Mouse (Mus musculus): ENCODE measurements around the gene Plxnc1. TPM values are rescaled to one million over a fixed set of nuclear protein-coding genes. Genes with fewer than 3 reads are reported as not detected.

Plxnc1 gene
- polyA plus RNA-seq, 1 experiment from 2014 or later: 6.7 TPM

DNA sequence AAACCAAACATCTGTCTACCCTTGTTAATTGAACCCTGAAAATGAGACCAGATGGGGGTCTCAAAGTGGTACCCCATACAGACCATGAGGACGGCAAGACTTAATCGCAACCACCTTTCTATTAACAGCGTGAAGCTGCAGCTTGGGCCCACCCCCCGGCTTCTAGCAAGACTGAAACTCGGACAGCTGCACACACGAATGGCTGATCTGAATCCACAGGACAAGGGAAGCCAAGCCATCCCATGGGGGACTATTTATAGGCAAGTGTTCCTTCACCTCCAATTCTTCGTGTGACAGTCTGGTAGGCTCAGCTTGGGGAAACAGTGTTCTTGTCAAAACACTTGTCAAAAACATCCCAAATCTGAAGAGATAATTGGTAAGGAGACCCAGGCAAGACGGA is 24.1 kb downstream of the Plxnc1 start:
- H3K4me1 ChIP-seq (replicated peaks): peaks cover 30% of the 10 kb centered on the region
- WGBS: 71% methylated on average over 8 of the region's 8 CpGs
- H3K27ac ChIP-seq (ENCODE audit: poor library complexity, severe bottlenecking): no peak overlapping the region
- H3K36me3 ChIP-seq: no peaks in the 10 kb centered on the region
- no peak overlapping the region for H3K4me3 ChIP-seq
- H3K9me3 ChIP-seq (replicated peaks): no peaks in the 10 kb centered on the region
- no peak for ATAC-seq (ENCODE audit: insufficient number of reproducible peaks, low FRiP score)
- H3K4me2 ChIP-seq: no peak overlapping the region
- no peak overlapping the region for H3K9ac ChIP-seq
- H3K27me3 ChIP-seq (replicated peaks): no peaks in the 10 kb centered on the region

DNA sequence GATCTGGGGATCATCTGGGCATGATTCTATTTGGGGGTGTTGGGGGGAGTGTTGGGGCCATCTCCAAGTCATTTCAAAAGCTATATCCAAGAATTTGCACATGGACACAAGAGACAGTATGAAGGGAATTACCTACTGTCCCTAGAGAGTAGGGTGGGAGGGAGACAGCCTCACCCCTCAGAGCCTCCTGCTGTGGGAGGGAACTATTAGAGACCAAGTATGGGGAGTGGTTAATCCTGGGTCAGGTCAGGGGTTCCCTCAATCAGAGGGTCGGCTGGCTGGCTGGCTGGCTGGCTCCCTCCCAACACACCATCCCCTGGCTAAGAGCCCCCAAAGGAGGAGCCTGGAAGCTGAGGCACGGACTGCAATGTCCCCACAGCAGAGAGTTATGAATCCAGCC is 24.7 kb downstream of the Plxnc1 start:
- Histone ChIP-seq H3K4me3 (no peak overlapping the region), H3K27ac (ENCODE audit: poor library complexity, severe bottlenecking) (no peak overlapping the region), H3K9ac (no peak overlapping the region), H3K36me3 (no peaks in the 10 kb centered on the region), H3K9me3 (replicated peaks) (no peaks in the 10 kb centered on the region), H3K4me1 (replicated peaks) (peaks cover 30% of the 10 kb centered on the region), H3K4me2 (peak overlapping the region; percentile 50), H3K27me3 (replicated peaks) (no peaks in the 10 kb centered on the region)
- WGBS: 55% methylated on average over 2 of the region's 2 CpGs
- no peak for ATAC-seq (ENCODE audit: insufficient number of reproducible peaks, low FRiP score)

DNA sequence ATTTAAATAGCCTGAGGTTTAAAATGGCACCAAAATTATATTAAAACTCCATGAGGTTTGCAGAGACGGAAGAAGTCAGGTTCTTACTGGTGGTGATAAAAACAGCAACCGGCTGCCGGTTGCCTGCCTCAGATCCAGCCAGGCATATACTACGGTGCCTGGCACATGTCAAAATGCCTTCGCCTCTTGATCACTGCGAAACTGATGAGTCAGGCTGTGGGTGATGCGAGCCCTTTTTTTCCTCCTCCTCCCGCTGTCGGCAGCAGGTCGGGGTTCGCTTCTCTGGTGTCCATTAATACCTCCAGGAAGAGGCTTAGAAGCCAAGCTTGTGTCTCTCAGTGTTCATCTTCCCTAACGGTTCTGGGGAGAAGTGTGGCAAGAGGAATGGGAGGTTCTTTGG is 25.1 kb downstream of the Plxnc1 start:
- H3K27me3 ChIP-seq (replicated peaks): no peaks in the 10 kb centered on the region
- 28% methylated on average over 12 of the region's 12 CpGs for WGBS
- H3K36me3 ChIP-seq: no peaks in the 10 kb centered on the region
- peak overlapping the region; percentile 50 for H3K4me2 ChIP-seq
- no peak overlapping the region for H3K27ac ChIP-seq (ENCODE audit: poor library complexity, severe bottlenecking)
- ATAC-seq (ENCODE audit: insufficient number of reproducible peaks, low FRiP score): no peak
- no peak overlapping the region for H3K4me3 ChIP-seq
- H3K4me1 ChIP-seq (replicated peaks): peaks cover 30% of the 10 kb centered on the region
- no peaks in the 10 kb centered on the region for H3K9me3 ChIP-seq (replicated peaks)
- H3K9ac ChIP-seq: no peak overlapping the region

GRCm38 (mm10) chr10:94918618-94919017 is 26.0 kb downstream of the Plxnc1 start:
- Histone ChIP-seq H3K4me2 (no peak overlapping the region), H3K9ac (no peak overlapping the region), H3K4me3 (no peak overlapping the region), H3K36me3 (no peaks in the 10 kb centered on the region), H3K27me3 (replicated peaks) (no peaks in the 10 kb centered on the region), H3K27ac (ENCODE audit: poor library complexity, severe bottlenecking) (no peak overlapping the region), H3K4me1 (replicated peaks) (peaks cover 30% of the 10 kb centered on the region), H3K9me3 (replicated peaks) (no peaks in the 10 kb centered on the region)
- no peak for ATAC-seq (ENCODE audit: insufficient number of reproducible peaks, low FRiP score)
- WGBS: 83% methylated on average over 7 of the region's 7 CpGs

- WGBS: 60% methylated on average over 2 of the region's 2 CpGs
- ATAC-seq (ENCODE audit: insufficient number of reproducible peaks, low FRiP score): no peak
- H3K4me1 ChIP-seq (replicated peaks): peaks cover 29% of the 10 kb centered on the region
These were observed 26.6 kb downstream of the Plxnc1 start for GRCm38 (mm10) chr10:94917990-94918389.

GRCm38 (mm10) chr10:94917354-94917753 is 27.3 kb downstream of the Plxnc1 start:
- H3K27ac ChIP-seq (ENCODE audit: poor library complexity, severe bottlenecking): no peak overlapping the region
- peaks cover 23% of the 10 kb centered on the region for H3K4me1 ChIP-seq (replicated peaks)
- H3K4me3 ChIP-seq: no peak overlapping the region
- ATAC-seq (ENCODE audit: insufficient number of reproducible peaks, low FRiP score): no peak
- H3K9me3 ChIP-seq (replicated peaks): no peaks in the 10 kb centered on the region
- H3K27me3 ChIP-seq (replicated peaks): no peaks in the 10 kb centered on the region
- no peak overlapping the region for H3K9ac ChIP-seq
- 65% methylated on average over 4 of the region's 4 CpGs for whole genome bisulfite sequencing
- no peaks in the 10 kb centered on the region for H3K36me3 ChIP-seq
- no peak overlapping the region for H3K4me2 ChIP-seq

More at GRCm38 (mm10) chr10:94917990-94918389, 26.6 kb downstream of the Plxnc1 start:
- H3K27ac ChIP-seq (ENCODE audit: poor library complexity, severe bottlenecking): peak overlapping the region; percentile 25; the same call in 1 of the 2 replicates
- H3K36me3 ChIP-seq: no peaks in the 10 kb centered on the region
- H3K27me3 ChIP-seq (replicated peaks): no peaks in the 10 kb centered on the region
- H3K9me3 ChIP-seq (replicated peaks): no peaks in the 10 kb centered on the region
- no peak overlapping the region for H3K4me2 ChIP-seq
- H3K9ac ChIP-seq: no peak overlapping the region; the same call in 1 of the 2 replicates
- no peak overlapping the region for H3K4me3 ChIP-seq

- Histone ChIP-seq H3K4me2 (no peak overlapping the region), H3K4me1 (replicated peaks) (peaks cover 19% of the 10 kb centered on the region), H3K9ac (no peak overlapping the region), H3K9me3 (replicated peaks) (no peaks in the 10 kb centered on the region), H3K27ac (ENCODE audit: poor library complexity, severe bottlenecking) (no peak overlapping the region), H3K4me3 (no peak overlapping the region), H3K36me3 (no peaks in the 10 kb centered on the region), H3K27me3 (replicated peaks) (no peaks in the 10 kb centered on the region)
- ATAC-seq (ENCODE audit: insufficient number of reproducible peaks, low FRiP score): no peak
- 87% methylated on average over 7 of the region's 7 CpGs for WGBS
These were observed 28.0 kb downstream of the Plxnc1 start for GRCm38 (mm10) chr10:94916610-94917009.

DNA sequence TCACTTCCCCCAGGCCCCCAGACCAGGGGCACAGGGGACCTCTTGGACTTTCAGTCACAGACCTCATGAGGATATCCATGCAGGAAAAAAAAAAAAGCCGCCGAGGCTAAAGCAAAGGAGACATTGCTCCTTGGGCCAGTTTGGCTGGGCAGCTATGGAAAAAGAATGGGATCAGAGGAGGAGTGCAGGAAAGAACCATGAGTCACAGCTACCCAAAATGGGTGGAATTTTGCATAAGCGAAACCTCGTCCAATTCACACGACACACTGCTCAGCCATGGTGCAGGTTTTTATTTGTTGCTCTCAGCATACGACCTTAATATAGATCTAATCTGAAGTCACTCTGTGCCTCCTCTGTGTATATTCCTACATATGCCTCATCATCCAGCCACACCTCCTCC is 28.9 kb downstream of the Plxnc1 start:
- WGBS: 82% methylated on average over 6 of the region's 6 CpGs
- Histone ChIP-seq H3K9ac (no peak overlapping the region), H3K4me1 (replicated peaks) (peaks cover 19% of the 10 kb centered on the region)

GRCm38 (mm10) chr10:94914081-94914480 is 30.6 kb downstream of the Plxnc1 start:
- no peaks in the 10 kb centered on the region for H3K27me3 ChIP-seq (replicated peaks)
- WGBS: 90% methylated on average over 11 of the region's 11 CpGs
- peaks cover 13% of the 10 kb centered on the region for H3K4me1 ChIP-seq (replicated peaks)
- H3K9me3 ChIP-seq (replicated peaks): no peaks in the 10 kb centered on the region
- no peaks in the 10 kb centered on the region for H3K36me3 ChIP-seq
- H3K4me3 ChIP-seq: no peak overlapping the region
- no peak for ATAC-seq (ENCODE audit: insufficient number of reproducible peaks, low FRiP score)
- H3K4me2 ChIP-seq: no peak overlapping the region
- no peak overlapping the region for H3K9ac ChIP-seq
- no peak overlapping the region for H3K27ac ChIP-seq (ENCODE audit: poor library complexity, severe bottlenecking)

More for the DNA sequence above, 28.9 kb downstream of the Plxnc1 start:
- Histone ChIP-seq H3K36me3 (no peaks in the 10 kb centered on the region), H3K27me3 (replicated peaks) (no peaks in the 10 kb centered on the region), H3K4me3 (no peak overlapping the region), H3K9me3 (replicated peaks) (no peaks in the 10 kb centered on the region), H3K27ac (ENCODE audit: poor library complexity, severe bottlenecking) (no peak overlapping the region), H3K4me2 (no peak overlapping the region)
- no peak for ATAC-seq (ENCODE audit: insufficient number of reproducible peaks, low FRiP score)

- ATAC-seq (ENCODE audit: insufficient number of reproducible peaks, low FRiP score): no peak
- Histone ChIP-seq H3K27ac (ENCODE audit: poor library complexity, severe bottlenecking) (no peak overlapping the region), H3K4me3 (no peak overlapping the region), H3K27me3 (replicated peaks) (no peaks in the 10 kb centered on the region), H3K9ac (no peak overlapping the region), H3K36me3 (no peaks in the 10 kb centered on the region), H3K9me3 (replicated peaks) (no peaks in the 10 kb centered on the region), H3K4me2 (no peak overlapping the region), H3K4me1 (replicated peaks) (peaks cover 18% of the 10 kb centered on the region)
- 61% methylated on average over 5 of the region's 5 CpGs for WGBS
These were observed 31.3 kb downstream of the Plxnc1 start for GRCm38 (mm10) chr10:94913336-94913739.

- Histone ChIP-seq H3K4me2 (no peak overlapping the region), H3K4me1 (replicated peaks) (peaks cover 11% of the 10 kb centered on the region), H3K9ac (no peak overlapping the region), H3K27me3 (replicated peaks) (no peaks in the 10 kb centered on the region), H3K9me3 (replicated peaks) (no peaks in the 10 kb centered on the region), H3K27ac (ENCODE audit: poor library complexity, severe bottlenecking) (no peak overlapping the region), H3K36me3 (no peaks in the 10 kb centered on the region), H3K4me3 (no peak overlapping the region)
- 70% methylated on average over 1 of the region's 1 CpGs for WGBS
- 0 out of 2 replicates have a peak, but pooled peaks have one; percentile 48 for ATAC-seq (ENCODE audit: insufficient number of reproducible peaks, low FRiP score)
These were observed 32.1 kb downstream of the Plxnc1 start for GRCm38 (mm10) chr10:94912551-94912950.

GRCm38 (mm10) chr10:94911102-94911501 is 33.5 kb downstream of the Plxnc1 start:
- WGBS: 87% methylated on average over 6 of the region's 6 CpGs
- Histone ChIP-seq H3K9ac (no peak overlapping the region), H3K9me3 (replicated peaks) (no peaks in the 10 kb centered on the region), H3K4me3 (no peak overlapping the region), H3K4me1 (replicated peaks) (peaks cover 10% of the 10 kb centered on the region), H3K36me3 (no peaks in the 10 kb centered on the region), H3K4me2 (no peak overlapping the region), H3K27ac (ENCODE audit: poor library complexity, severe bottlenecking) (no peak overlapping the region), H3K27me3 (replicated peaks) (no peaks in the 10 kb centered on the region)
- ATAC-seq (ENCODE audit: insufficient number of reproducible peaks, low FRiP score): no peak
